Mouse (Mus musculus) layer of hippocampus, adult 18-20 months (tissue): ENCODE measurements around the gene Hcn3. TPM values are rescaled to one million over a fixed set of nuclear protein-coding genes. Genes with fewer than 3 reads are reported as not detected.

Source experiments
- DNase-seq, 2 experiments: peaks; one replicate each; pipeline ENCODE4 v3.0.0; 2022; ENCODE audit warnings: low spot score in 2 of 2
- total RNA-seq, 2 experiments: library from RNA; stranded (reverse); gene quantifications; 2 replicates each; pipeline ENCODE4 v1.2.3; 2021

The Hcn3 gene
- total RNA-seq, 2 experiments from 2014 or later: 9.6 to 13.1 TPM

GRCm38 (mm10) chr3:89101459-89101811, 58.6 kb downstream of the Hcn3 start:
- no peak for DNase-seq

- no peak for DNase-seq
Observed at GRCm38 (mm10) chr3:89100811-89101210, 59.2 kb downstream of the Hcn3 start, which contains the start of gene Gm43738. Gene Gm43738 (minus strand): TSS chr3:89101099.

Other genes with a start within 250 kb of the Hcn3 start
- gene Msto1, start 246.2 kb downstream of the Hcn3 start, total RNA-seq: 10 to 100 TPM; 21.6 to 21.9 TPM
- 10 to 100 TPM; 85.4 to 89.7 TPM for gene Ash1l, start 209.6 kb downstream of the Hcn3 start, total RNA-seq
- gene Dap3, start 209.0 kb downstream of the Hcn3 start, total RNA-seq: 100 to 1,000 TPM; 111 to 118 TPM
- 100 to 1,000 TPM; 128 to 134 TPM for gene Rusc1, start 66.9 kb downstream of the Hcn3 start, total RNA-seq
- gene Gm43738, start 59.1 kb downstream of the Hcn3 start, total RNA-seq: not detected
- gene Fdps, start 58.2 kb downstream of the Hcn3 start, total RNA-seq: 10 to 100 TPM; 83.7 to 91.9 TPM
- under 1 TPM in 1 of 2 experiments, not detected in 1; 0.15 TPM for gene Pklr, start 24.1 kb downstream of the Hcn3 start, total RNA-seq
- 10 to 100 TPM; 42.3 to 43.5 TPM for gene Clk2, start 4.6 kb upstream of the Hcn3 start, total RNA-seq
- 10 to 100 TPM; 68.5 to 69.8 TPM for gene Scamp3, start 17.3 kb upstream of the Hcn3 start, total RNA-seq
- 10 to 100 TPM; 49.0 to 59.9 TPM for gene Fam189b, start 22.9 kb upstream of the Hcn3 start, total RNA-seq
- 10 to 100 TPM; 57.3 to 59.9 TPM for gene Gba, start 42.7 kb upstream of the Hcn3 start, total RNA-seq
- 10 to 100 TPM; 30.5 to 30.7 TPM for gene Thbs3, start 55.0 kb upstream of the Hcn3 start, total RNA-seq
- 10 to 100 TPM; 84.9 to 91.6 TPM for gene Mtx1, start 66.9 kb upstream of the Hcn3 start, total RNA-seq
- under 1 TPM; 0.71 to 0.84 TPM for gene Muc1, start 68.9 kb upstream of the Hcn3 start, total RNA-seq
- gene Krtcap2, start 85.8 kb upstream of the Hcn3 start, total RNA-seq: 10 to 100 TPM; 78.0 to 81.3 TPM
- 10 to 100 TPM; 83.1 to 86.0 TPM for gene Trim46, start 86.1 kb upstream of the Hcn3 start, total RNA-seq
- gene Dpm3, start 99.2 kb upstream of the Hcn3 start, total RNA-seq: 10 to 100 TPM; 64.2 to 66.9 TPM
- gene Slc50a1, start 110.4 kb upstream of the Hcn3 start, total RNA-seq: 10 to 100 TPM; 43.7 to 52.2 TPM
- 10 to 100 TPM in 1 of 2 experiments, 1 to 10 TPM in 1; 8.4 to 11.4 TPM for gene Efna1, start 120.9 kb upstream of the Hcn3 start, total RNA-seq
- 10 to 100 TPM; 78.2 to 80.1 TPM for gene Efna3, start 162.8 kb upstream of the Hcn3 start, total RNA-seq
- under 1 TPM; 0.53 to 0.77 TPM for gene Efna4, start 177.8 kb upstream of the Hcn3 start, total RNA-seq
- gene Adam15, start 189.8 kb upstream of the Hcn3 start, total RNA-seq: 100 to 1,000 TPM; 120 to 126 TPM
- under 1 TPM; 0.22 to 0.41 TPM for gene Dcst2, start 201.8 kb upstream of the Hcn3 start, total RNA-seq
- not detected for gene Dcst1, start 205.1 kb upstream of the Hcn3 start, total RNA-seq
- gene Zbtb7b, start 234.6 kb upstream of the Hcn3 start, total RNA-seq: 10 to 100 TPM; 12.1 to 16.8 TPM
- 1 to 10 TPM; 2.5 to 4.4 TPM for gene Lenep, start 242.6 kb upstream of the Hcn3 start, total RNA-seq